Mouse (Mus musculus) cerebellum, adult 8-10 months (tissue): ENCODE measurements at regions not wholly inside any gene's neighbourhood (a gene's known extent, or its start where the extent isn't known, plus 50 kb on each side); places are given as distances from the start of the nearest gene placed in this dataset.
"Not testable (repeated sequence)": the region's sequence is repeated elsewhere in the genome, so short reads cannot be mapped to it uniquely, and the experiment has no call there.

Source experiments
- DNase-seq: peaks from one replicate; pipeline ENCODE4 v3.0.0; 2022

DNA sequence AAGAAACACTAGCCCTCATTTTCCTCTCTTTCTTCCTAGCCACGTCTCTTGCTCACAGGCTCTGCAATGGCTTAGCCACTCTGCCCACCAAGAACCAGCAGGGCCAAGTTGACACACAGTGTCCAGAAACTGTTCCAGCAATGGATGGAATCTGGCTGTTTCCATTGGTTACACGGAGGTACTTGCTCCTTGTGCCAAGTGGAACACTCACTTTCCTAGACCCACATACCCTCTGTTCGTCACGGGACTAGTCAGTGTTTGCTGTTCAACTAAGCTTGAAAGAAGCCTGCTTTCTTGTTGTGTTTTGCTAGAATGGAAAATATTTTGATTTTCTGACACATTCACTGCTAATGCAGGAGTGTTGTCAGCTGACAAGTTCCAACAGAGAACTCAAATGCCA, 575.7 kb upstream of the Gulo start:
- no peak for DNase-seq

DNA sequence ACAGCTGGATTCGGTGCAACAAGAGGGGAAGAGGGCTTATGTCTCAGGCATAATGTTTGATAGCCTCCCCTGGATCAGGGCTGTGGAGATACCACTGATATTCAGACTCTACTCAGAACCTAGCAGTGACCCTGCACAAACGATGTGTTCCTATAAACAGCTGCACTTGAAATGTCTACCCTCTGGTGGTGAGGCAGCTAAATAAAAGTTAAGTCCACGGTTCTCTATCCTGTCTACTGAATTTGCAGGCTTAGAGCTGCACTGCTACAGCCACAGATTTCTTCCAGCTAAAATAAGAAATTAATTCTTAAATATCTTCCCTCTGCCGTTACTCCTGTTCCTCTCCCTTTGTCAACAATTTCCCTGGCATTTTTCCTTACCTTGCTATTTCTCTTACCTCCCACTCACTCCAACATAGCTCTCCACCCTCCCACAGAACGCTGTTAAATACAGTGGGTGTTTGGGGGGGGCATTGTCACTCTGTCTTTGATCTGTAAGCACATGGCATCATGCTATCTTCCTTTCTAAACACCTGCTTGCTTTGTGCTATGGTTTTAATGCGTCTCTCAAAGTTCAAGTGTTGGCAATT, 571.0 kb upstream of the Gulo start:
- no peak for DNase-seq

DNA sequence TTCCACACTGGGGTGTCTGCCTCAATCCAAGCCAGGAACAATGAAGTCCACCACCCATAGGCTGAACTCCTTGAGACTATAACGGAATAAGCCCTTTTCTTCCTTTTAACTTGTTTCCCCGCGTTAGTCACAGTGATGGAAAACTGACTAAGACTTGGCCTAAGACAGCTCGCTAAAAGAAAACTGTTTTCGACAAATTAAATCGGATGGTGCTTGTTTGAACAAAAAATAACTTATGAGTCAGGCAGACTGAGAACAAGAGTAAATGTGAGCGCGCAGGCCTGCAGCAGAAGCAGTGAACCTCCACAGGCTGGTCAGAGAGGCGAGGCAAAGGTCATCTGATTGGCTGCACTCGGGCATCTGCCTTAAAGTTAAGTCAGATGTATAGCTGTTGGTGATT, 557.6 kb upstream of the Gulo start:
- no peak for DNase-seq

DNA sequence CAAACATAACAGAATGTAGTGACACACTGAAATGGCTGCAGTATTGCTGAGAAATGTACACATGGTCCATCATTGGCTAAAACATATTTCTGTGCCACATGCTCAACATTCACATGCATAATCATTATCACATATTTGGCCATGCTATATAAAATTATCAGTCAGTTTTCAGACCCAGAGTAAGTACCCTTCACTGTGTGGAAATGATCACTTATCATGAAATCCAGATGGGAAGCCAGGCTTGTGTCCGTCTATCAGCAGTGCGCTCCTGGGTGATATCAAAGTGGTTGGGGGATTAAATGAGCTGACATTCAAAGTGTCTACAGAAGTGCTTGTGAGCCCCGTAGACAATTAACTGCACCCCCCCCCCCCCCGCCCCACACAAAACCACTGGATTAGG, 553.7 kb upstream of the Gulo start:
- no peak for DNase-seq

DNA sequence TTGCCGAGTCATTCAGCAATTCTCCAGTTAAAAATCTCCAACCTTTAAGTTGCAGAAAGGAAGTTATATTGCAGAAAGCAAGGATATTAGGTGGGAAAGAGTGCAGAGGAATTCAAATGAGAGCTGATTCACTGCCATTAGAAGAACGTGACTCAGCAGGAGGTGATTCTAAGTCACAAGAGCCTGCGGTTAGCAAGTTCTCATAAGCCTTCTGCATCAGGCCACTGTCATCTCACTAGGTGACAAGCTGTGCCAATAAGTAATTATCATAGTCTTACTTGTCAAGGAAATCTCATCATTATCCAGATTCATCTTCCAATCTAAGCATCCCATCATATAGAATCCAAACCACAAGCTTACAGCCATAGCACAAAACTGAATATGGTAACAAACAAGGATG, 552.7 kb upstream of the Gulo start:
- DNase-seq: no peak

DNA sequence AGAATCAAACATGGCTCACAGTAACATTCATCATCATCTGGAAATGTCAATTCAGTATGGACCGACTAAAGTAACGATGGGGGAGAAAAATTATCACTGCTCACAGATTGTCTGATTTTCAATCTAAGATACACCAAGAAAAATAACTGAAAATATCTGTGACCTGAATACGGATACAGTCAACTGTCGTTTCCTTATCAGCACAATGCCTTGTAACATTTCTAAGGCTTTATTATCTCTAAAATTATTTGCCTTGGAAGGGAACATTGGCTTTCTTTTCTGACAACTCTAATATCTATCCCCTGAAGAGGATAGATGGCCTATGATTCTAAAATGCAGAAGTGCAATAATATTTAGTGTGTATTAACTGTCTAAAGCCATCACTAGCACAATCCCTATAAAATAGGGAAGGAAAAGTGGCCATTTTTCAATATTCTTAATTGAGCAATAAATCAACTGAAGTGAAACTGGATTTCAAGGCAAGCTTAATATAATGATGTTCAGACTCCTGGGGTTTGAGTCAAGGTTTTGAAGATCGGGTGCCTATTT, 552.1 kb upstream of the Gulo start:
- no peak for DNase-seq

DNA sequence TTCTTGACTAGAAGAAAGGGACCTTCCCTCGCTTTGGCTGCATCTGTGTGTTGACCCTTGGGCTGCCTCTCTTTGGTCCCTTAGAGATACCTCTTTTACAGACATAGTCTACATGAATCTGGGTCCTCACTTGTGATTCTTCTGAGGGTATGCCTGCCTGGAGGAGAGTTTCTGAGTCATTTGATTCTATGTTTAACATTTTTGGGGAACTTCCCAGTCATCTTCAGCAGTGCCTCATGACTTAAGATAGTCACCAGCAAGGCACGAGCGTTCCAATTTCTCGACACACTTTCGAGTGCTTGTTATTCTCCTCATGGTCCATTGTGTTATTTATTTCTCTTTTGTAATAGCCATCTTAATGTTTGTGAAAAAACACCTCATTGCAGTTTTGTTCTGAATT, 549.4 kb upstream of the Gulo start:
- no peak for DNase-seq

DNA sequence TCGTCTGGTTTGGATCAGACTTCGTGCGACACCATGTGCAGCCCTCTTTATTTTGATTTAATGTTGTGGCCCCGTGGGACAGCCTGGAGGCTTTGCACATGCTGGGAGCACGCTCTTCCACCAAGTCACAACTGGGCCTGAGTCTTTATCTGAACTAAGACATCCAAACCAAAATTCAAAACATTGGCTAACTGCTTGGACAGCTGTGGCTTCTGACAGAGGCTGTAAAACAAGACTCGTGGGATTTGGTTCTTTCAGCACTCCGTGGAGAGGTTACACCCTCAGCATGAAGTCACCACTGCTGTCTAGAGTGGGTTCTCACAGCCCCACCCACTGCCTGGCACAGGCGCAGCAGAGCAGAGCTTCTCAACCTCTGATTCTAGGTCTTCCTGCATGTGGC, 548.6 kb upstream of the Gulo start:
- DNase-seq: no peak

DNA sequence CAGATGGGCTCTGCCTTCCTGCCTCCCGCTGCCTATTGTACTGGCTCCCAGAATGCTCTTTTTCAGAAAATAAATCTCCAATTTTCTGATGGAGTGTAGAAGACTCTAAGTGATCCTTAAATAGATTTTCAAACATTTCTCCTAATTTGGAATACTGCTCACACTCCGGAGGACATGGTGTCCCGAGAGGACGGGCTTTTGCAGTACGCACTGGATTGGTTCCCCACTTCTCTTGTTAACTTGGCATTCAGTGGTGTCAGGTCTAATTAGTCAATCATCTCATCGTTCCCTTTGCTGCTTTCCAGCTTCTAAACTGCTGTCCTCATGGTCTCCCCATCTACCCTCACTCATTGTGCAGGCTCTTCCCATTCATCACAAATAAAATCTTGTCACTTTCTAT, 529.5 kb upstream of the Gulo start:
- DNase-seq: no peak

DNA sequence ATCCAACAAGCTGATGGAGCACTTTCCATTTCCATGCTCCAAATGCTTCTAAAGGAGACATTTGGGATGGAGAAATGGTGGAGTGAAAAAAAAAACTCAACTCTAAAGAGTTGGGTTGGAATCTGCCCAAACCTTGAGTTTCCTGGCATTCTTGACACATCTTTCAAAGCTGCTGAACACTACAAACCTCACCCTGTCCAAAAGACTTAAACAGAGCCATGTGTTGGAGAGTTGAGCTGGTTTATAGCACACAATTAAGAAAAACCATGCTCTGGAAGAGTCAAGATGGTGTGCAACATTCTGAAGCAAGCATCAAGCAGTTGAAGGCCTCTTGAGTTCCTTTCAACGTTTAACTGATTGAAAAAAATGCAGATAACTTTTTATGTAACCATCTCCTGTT, 525.7 kb upstream of the Gulo start:
- DNase-seq: no peak

DNA sequence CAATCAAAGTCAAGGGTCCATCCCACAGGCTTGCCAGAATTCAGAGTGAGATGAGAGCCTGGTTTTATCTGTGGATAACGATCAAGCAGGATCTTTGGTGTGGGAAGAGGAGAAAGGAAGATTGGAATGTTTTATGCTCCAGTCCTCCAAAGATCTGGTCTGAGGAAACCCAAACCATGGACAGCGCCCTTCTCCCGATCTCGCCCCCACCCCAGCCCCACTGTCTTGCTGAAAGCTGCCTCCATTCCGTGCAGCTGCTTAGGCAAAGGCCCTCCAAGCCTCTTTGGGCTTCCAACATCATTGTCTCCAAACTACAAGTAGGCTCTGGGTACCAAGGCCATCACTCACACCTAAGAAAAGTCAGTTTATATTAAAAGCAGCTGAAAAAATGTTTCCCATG, 519.1 kb upstream of the Gulo start:
- no peak for DNase-seq

DNA sequence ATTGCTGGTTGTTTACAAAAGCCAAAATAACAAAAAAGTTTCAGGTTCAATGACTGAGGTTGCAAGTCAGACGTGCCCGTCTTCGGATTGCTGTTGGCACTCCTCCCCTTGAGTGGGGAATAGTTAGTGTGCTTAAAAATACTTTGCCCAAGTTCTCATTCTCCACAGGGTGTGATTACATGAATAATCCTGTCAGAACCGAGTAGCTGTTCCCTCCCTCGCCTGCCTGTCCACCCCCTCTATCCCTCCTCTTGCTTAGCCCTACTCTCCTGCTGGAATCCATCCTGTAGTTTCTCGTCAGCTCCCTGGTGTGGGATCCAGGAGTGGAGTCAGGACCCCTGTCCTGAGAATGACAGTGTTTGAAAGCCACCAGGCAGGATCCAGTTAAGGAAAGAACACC, 518.1 kb upstream of the Gulo start:
- no peak for DNase-seq

DNA sequence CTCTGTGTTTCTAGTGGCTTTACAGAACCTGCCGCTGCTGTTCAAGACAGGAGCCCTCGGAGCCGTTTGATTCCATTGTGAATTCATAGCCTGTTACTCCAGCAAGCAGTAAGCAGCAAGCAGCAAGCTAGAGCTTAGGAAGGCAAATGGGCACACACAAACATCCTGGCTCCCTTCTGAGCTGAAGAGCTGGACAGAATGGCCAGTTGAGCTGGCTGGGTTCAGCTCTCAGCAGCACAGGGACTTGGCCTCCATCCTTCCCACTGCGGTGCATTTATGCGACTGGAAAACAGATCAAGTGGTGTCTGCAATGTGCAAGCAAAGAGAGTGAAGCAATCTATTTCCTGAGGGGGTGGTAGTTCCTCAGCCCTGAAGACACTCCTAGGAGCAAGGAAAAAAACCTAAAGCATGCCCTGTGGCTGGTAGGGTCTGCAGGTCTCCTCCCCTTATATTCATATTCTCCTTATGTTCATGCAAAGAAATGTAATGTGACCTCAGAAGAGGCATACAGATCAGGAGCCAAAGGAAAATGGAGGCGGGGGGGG, 513.9 kb upstream of the Gulo start:
- peak; percentile 4 for DNase-seq

DNA sequence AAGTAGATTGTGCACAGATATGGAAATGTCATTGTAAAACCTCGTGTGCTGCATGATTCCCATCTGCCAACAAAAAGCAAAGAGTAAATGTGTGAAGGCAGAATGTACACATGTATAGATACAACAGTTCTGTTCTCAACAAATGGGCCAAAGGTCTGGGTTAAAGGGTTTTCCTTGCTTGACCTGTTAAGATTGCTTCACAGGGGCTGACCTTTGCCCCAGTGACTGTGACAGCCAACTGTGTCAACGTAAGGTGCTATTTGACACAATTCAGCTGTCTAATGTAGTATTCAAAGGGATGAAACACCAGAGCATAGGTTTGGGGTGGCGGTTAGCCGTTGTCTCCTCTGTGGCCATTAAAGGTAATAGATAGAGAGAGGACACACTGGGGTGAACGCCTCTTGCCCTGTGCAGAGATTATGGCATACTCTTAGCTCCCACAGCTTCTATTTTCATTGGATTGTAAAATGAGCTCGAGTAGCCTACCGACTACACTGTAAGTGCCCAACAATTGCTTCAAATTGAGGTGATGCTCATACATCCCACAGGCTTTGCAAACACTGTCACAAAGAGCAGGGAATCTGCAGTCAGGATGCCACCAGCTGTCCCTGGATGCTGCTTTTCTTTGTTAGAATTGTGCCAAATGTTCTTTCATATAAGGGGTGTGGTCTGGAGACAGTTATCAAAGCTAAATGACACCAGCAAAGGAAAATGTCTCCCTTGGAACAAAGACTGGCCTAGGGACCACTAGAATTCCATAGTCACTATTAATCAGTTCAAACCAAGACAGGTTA, 513.0 kb upstream of the Gulo start:
- no peak for DNase-seq

DNA sequence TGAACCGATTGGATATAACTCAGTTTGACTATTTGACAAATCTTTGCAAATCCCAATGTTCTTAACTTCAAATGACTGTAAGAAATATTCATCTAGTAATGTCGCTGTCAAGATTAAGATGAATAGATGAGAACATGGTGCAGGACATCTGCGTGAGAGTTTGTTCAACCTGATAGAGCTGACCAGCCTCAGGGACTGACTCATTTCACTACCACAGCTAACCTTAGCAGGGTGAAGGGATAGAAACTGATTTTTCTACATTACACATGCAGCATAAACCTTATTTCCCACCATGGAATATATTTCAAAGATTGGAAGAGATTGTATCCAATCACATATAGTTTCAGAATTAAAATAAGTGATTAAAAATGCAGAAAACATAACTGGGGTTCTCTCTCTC, 507.8 kb upstream of the Gulo start:
- no peak for DNase-seq

DNA sequence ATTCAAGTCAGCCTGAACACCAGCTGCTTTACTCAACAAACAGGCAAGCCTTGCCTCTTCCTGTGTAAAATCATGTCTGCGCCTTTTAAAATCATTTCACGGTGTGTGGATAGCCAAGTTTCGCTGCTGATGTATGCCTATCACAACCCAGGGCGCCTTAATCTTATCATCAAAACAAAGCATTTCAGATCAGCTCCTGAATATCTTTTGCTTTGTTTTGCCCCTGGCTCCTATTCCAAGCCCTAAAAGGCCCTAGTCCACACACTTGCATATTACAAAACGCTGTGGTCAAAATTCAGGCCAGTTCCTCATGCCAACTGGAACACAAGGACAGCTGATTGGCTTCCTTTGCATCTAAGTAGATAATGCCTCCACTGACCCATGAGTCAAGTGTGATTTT, 501.7 kb upstream of the Gulo start:
- DNase-seq: no peak

DNA sequence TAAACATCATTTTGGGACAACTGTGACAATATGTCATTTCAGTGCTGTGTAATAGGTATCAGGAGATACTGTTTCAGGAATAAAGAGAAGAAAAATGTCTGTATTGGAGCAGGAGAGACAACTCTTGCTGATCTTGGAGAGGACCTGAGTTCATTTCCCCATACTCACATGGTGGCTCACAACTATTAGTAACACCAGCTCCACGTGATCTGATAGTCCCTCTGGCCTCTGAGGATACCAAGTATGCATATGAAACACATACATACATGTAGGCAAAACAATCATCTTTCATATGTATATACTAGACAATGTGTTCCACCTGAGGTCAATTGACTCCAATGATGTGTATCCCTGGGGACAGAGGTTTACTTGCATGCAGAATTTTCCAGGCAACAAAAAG, 501.2 kb upstream of the Gulo start:
- DNase-seq: no peak

DNA sequence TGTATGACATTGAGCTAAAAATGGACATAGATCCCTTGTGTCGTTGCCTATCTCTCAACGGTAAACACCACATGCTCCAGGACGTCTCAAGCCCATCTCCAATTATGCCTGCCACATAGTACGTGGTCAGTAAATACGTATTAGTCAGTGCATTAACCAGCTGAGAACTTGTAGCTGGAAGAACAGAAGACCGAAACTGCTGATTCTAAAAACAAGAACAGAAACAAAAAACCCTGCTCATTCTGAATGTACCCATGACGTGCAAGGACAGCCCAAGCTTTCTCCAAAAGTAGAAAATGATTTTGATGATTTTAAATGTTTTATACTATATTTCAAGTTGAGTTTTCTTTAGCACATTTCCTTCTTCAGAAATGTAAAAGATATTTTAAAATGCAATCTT, 500.7 kb upstream of the Gulo start:
- no peak for DNase-seq

DNA sequence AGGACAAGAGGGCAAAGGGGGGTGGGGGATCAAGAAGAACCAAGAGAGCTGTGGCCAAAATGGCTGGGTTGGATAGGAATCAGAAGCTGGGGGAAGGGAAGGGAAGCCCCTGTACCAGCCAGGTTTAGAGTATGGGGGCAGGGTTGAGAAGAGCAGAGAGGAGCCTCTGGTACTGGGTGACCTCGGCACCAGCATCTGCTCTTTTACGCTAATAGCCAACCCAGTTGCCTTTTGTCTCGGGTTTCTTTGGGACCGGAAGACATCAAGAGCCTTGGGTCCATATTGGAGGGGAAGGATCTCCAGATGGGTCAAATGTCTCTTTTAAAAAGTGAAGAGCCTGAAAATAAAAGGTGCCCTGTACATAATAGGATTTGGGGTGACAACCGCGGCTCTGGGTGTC, 493.0 kb upstream of the Gulo start:
- DNase-seq: no peak

DNA sequence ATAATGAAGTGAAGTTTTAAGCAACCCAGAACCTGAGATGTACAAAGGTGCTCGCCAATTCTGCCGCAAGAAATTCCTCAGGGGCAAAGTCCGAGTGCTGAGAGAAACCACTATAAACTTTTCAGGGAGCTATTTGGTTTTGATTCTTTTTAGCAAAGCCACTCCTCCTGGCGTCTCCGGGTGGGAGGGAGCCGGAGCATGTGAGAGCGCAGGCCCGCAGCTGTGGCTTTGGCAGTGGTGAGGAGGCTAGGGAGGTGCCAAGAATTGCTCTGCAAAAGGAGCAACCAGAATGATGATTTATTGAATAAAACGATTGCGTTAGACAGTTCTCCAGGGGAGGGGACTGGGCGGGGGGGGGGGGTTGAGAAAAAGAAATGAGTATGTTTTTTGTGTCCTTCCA, 490.9 kb upstream of the Gulo start:
- DNase-seq: peak; percentile 12

DNA sequence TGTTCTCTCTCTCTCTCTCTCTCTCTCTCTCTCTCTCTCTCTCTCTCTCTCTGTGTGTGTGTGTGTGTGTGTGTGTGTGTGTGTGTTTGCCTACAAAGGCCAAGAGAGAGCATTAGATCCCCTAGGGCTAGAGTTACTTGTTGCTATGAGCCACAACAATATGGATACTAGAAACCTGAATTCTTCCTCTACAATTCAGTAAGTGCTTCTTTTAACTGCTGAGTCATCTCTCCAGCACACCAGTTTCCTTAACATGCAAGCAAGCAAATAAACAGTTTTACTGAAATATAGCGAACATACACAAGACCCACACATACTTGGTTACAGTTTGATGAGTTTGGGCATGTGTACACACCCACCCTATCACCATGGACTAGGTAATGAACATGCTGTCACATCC, 486.1 kb upstream of the Gulo start:
- DNase-seq: no peak

DNA sequence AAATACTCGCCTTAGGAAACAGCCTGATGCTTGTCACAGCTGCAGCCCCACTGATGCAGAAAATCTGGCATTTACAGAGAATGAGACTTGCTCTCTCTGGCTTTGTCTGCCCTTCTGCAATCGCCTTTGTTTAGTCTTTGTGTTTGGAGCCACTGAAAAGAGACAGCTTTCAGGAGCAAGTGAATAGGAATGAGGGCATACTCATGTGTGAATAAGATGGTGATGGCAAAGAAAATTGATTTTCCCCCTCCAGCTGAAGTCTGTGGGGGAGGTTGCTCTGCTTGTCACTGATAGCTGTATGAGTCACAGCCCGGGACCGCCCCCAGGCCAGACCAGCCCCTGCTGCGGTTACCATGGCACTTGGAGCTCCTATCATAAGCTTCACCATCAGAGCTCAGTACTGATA, 485.5 kb upstream of the Gulo start:
- peak; percentile 6 for DNase-seq

DNA sequence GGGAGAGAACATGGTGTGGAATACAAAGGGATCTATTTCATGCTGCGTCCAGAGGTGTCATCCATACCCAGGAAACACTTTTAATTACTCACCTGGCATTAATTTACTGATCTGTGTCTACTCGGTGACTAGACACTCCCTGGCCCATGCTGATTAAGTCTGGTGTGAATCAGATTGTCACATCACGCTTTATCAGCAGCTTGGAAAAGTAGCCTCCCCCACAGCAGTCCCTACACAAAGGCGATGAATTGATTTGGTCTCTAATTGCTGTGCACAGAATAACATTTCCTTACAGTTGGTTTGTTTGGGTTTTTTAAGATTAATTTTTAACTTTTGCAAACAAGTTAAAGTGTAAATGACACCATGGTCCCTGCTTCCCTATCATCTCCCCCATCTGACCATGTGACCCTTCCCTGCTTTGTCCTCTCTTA, 484.7 kb upstream of the Gulo start:
- DNase-seq: no peak

DNA sequence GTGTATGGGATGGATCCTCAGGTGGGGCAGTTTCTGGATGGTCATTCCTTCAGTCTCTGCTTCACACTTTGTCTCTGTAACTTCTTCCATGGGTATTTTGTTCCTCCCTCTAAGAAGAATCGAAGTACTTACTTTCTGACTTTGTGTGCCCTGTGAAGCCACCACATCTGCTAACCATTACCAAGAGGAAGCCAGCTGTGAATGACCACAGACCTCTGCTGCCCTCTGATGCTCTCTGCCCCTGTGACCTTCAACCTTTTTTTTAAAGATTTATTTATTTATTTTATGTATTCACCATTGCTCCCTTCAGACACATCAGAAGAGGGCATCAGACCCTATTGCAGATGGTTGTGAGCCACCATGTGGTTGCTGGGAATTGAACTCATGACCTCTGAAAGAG, 475.7 kb upstream of the Gulo start:
- not testable (repeated sequence) for DNase-seq

DNA sequence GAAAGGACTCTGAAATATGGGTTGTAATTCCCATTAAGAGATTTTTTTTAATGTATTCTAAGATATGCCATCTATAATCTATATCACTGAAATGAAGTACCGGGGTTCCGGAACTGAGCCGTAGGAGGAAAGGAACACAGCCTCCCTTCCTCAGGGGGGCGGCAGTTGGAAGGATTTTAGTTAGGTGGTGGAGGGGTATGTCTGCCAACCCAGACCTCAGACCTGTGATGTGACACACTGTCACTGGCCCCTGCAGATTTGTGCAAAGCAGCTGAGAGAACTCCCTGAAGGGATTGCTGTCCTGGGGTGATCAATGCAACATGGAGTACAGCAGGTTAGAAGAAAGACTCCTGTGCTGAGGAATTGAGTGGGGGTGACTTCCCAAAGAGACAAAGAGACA, 470.2 kb upstream of the Gulo start:
- DNase-seq: no peak
